Mouse (Mus musculus) left cerebral cortex, postnatal 25 days (tissue): ENCODE measurements around the gene Senp5. TPM values are rescaled to one million over a fixed set of nuclear protein-coding genes. Genes with fewer than 3 reads are reported as not detected.

Experiments
- DNase-seq, 2 experiments: peaks; one replicate each; pipeline ENCODE4 v3.0.0; 2022; ENCODE audit warnings: low spot score in 2 of 2, mixed read lengths in 1 of 2
- intact Hi-C: fragments of 180-260 bp; cut with DNase I; formaldehyde crosslinking; loops from one replicate; pipeline ENCODE4 v1.15.1; 2025
- total RNA-seq, 2 experiments: library from RNA; stranded (reverse); gene quantifications; 2 replicates each; pipeline ENCODE4 v1.2.3; 2021

Gene Senp5
- total RNA-seq, 2 experiments from 2014 or later: 45.1 to 46.0 TPM

- intact Hi-C loops: no loop called here
- peak in 1 of 2 experiments; percentile 23 for DNase-seq
These were observed 58.3 kb downstream of the Senp5 start for GRCm38 (mm10) chr16:31944698-31945255.

- peak; percentile 80 to 83 for DNase-seq
- intact Hi-C loops: no loop called here
These were observed 59.1 kb downstream of the Senp5 start for GRCm38 (mm10) chr16:31943980-31944379.

GRCm38 (mm10) chr16:31940586-31940985 is 62.5 kb downstream of the Senp5 start:
- intact Hi-C loops: no loop called here
- no peak for DNase-seq

- intact Hi-C loops: no loop called here
- DNase-seq: no peak
These were observed 64.2 kb downstream of the Senp5 start for GRCm38 (mm10) chr16:31938856-31939255.

- intact Hi-C loops: no loop called here
- DNase-seq: no peak
These were observed 66.5 kb downstream of the Senp5 start for GRCm38 (mm10) chr16:31936568-31936967.

GRCm38 (mm10) chr16:31935091-31935979 is 67.8 kb downstream of the Senp5 start:
- intact Hi-C loops: no loop called here
- peak; percentile 48 to 71 for DNase-seq

- DNase-seq: peak in 1 of 2 experiments; percentile 36
- intact Hi-C loops: loop anchor here (5.0 kb wide), 1 partner anchor 182 kb away; no protein-coding TSS in a partner anchor
These were observed 68.5 kb downstream of the Senp5 start for GRCm38 (mm10) chr16:31934550-31935010.

GRCm38 (mm10) chr16:31933751-31934549 is 69.1 kb downstream of the Senp5 start, which contains the start of gene Pigz:
Gene Pigz, plus strand, starts transcription at chr16:31933851.
- DNase-seq: peak; percentile 42 to 45
- intact Hi-C loops: loop anchor here (5.0 kb wide), 1 partner anchor 182 kb away; no protein-coding TSS in a partner anchor

GRCm38 (mm10) chr16:31932840-31933697 is 70.0 kb downstream of the Senp5 start:
- intact Hi-C loops: loop anchor here (5.0 kb wide), 1 partner anchor 181 kb away; no protein-coding TSS in a partner anchor
- peak; percentile 90 to 95 for DNase-seq

- DNase-seq: peak in 1 of 2 experiments; percentile 25
- intact Hi-C loops: loop anchor here (5.0 kb wide), 1 partner anchor 180 kb away; no protein-coding TSS in a partner anchor
These were observed 70.8 kb downstream of the Senp5 start for GRCm38 (mm10) chr16:31932255-31932654.

GRCm38 (mm10) chr16:31931330-31931729 is 71.8 kb downstream of the Senp5 start:
- intact Hi-C loops: loop anchor here (5.0 kb wide), 1 partner anchor 179 kb away; no protein-coding TSS in a partner anchor
- DNase-seq: peak; percentile 33 to 36

- intact Hi-C loops: no loop called here
- DNase-seq: no peak
These were observed 75.7 kb downstream of the Senp5 start for GRCm38 (mm10) chr16:31927412-31927811.

- intact Hi-C loops: no loop called here
- no peak for DNase-seq
These were observed 76.4 kb downstream of the Senp5 start for GRCm38 (mm10) chr16:31926547-31927182.

- intact Hi-C loops: no loop called here
- DNase-seq: no peak
These were observed 77.0 kb downstream of the Senp5 start for GRCm38 (mm10) chr16:31926091-31926490.

GRCm38 (mm10) chr16:31924368-31924767 is 78.7 kb downstream of the Senp5 start:
- DNase-seq: no peak
- intact Hi-C loops: no loop called here

- intact Hi-C loops: loop anchor here (1.0 to 2.0 kb wide), 2 partner anchors 39 to 167 kb away; partner anchors contain the start of gene Meltf
- DNase-seq: peak; percentile 92 to 96
These were observed 84.8 kb downstream of the Senp5 start for GRCm38 (mm10) chr16:31918248-31918724.

GRCm38 (mm10) chr16:31917776-31918175 is 85.3 kb downstream of the Senp5 start:
- DNase-seq: no peak
- intact Hi-C loops: loop anchor here (1.0 to 2.0 kb wide), 2 partner anchors 39 to 166 kb away; partner anchors contain the start of gene Meltf
